Comparison of ENCODE assay signal across 8 mouse cellular contexts in genomic region chr3:30602740-30603098, GRCm38 (mm10). TPM values are rescaled to one million over a fixed set of nuclear protein-coding genes. Genes with fewer than 3 reads are reported as not detected.
DNase-seq lines count a peak whose midpoint lies in the region; ATAC-seq and TF ChIP-seq lines count a peak whose summit lies in the region.

No protein-coding gene starts in this region.

- peak overlapping the region; percentile 71 for H3K4me2 ChIP-seq in hindbrain, embryonic 15.5 days
- H3K4me2 ChIP-seq in neural tube, embryonic 13.5 days, result peak overlapping the region; percentile 72

- intact Hi-C loops in gastrocnemius, adult 2 months (cut with DNase I), result loop anchor here (5.0 kb wide), 2 partner anchors 190 to 490 kb away; partner anchors contain the start of gene Sec62

- peaks cover 10% of the 10 kb centered on the region; the same call in 1 of the 2 replicates for H3K79me2 ChIP-seq in liver, adult 2 months (ENCODE audit: control insufficient read depth, insufficient read depth, low read length)

- H3K4me3 ChIP-seq in gastrocnemius, adult 2 months, result peak overlapping the region; percentile 99
- H3K4me3 ChIP-seq in hindbrain, embryonic 15.5 days, result peak overlapping the region; percentile 84
- H3K4me3 ChIP-seq in liver, adult 2 months (ENCODE audit: insufficient read depth, low read depth, low read length), result peak overlapping the region; percentile 89
- peak overlapping the region; percentile 84 for H3K4me3 ChIP-seq in neural tube, embryonic 13.5 days

- under 1% methylated on average over 27 of the region's 27 CpGs for WGBS in hindbrain, embryonic 15.5 days
- under 1% methylated on average over 27 of the region's 27 CpGs for WGBS in liver, adult 2 months
- WGBS in neural tube, embryonic 13.5 days, result 0% methylated on average over 27 of the region's 27 CpGs

- DNase-seq in gastrocnemius, adult 2 months, result peak; percentile 77
- no peak for DNase-seq in gastrocnemius, adult 8-10 months (ENCODE audit: low spot score in 2 of 2)
- DNase-seq in CD4-positive, CD25-positive, alpha-beta regulatory T cell, adult 2 months (ENCODE audit: low read depth, low spot score), result peak; percentile 84
- DNase-seq in embryo, embryonic 10.5 days (ENCODE audit: low spot score), result peak; percentile 80
- DNase-seq in liver, adult 2 months (ENCODE audit: extremely low read depth, low read depth, low spot score), result peak; percentile 90
- DNase-seq in cerebellum, postnatal 25 days, result no peak

- H3K9ac ChIP-seq in hindbrain, embryonic 15.5 days, result peak overlapping the region; percentile 77
- H3K9ac ChIP-seq in liver, adult 2 months (ENCODE audit: low read depth, low read length), result peak overlapping the region; percentile 93
- H3K9ac ChIP-seq in neural tube, embryonic 13.5 days, result peak overlapping the region; percentile 88

- H3K4me1 ChIP-seq in hindbrain, embryonic 15.5 days (replicated peaks), result peaks cover 40% of the 10 kb centered on the region
- H3K4me1 ChIP-seq in liver, adult 2 months (ENCODE audit: control insufficient read depth, insufficient read depth, low read length), result peaks cover 4% of the 10 kb centered on the region; the same call in 1 of the 2 replicates
- peaks cover 41% of the 10 kb centered on the region for H3K4me1 ChIP-seq in neural tube, embryonic 13.5 days (replicated peaks)

- no peaks in the 10 kb centered on the region for H3K9me3 ChIP-seq in hindbrain, embryonic 15.5 days
- no peaks in the 10 kb centered on the region for H3K9me3 ChIP-seq in neural tube, embryonic 13.5 days

- peaks cover 19% of the 10 kb centered on the region for H3K36me3 ChIP-seq in hindbrain, embryonic 15.5 days
- H3K36me3 ChIP-seq in liver, adult 2 months (ENCODE audit: control insufficient read depth, insufficient read depth, low read length), result peaks cover 10% of the 10 kb centered on the region
- H3K36me3 ChIP-seq in neural tube, embryonic 13.5 days, result peaks cover 30% of the 10 kb centered on the region

- H3K27me3 ChIP-seq in hindbrain, embryonic 15.5 days, result no peaks in the 10 kb centered on the region
- H3K27me3 ChIP-seq in liver, adult 2 months (ENCODE audit: control insufficient read depth, insufficient read depth, low read length), result no peaks in the 10 kb centered on the region
- H3K27me3 ChIP-seq in neural tube, embryonic 13.5 days, result peaks cover 4% of the 10 kb centered on the region; the same call in 1 of the 2 replicates

- no peak for TF ChIP-seq POLR2A in liver, adult 2 months (IDR thresholded peaks at IDR 0.05; ENCODE audit: extremely low read depth, insufficient read depth, low read length)

- peak overlapping the region; percentile 97 for H3K27ac ChIP-seq in gastrocnemius, adult 2 months
- peak overlapping the region; percentile 99 for H3K27ac ChIP-seq in hindbrain, embryonic 15.5 days (replicated peaks)
- H3K27ac ChIP-seq in liver, adult 2 months (replicated peaks; ENCODE audit: insufficient read depth, low read depth, low read length), result peak overlapping the region; percentile 95
- peak overlapping the region; percentile 97 for H3K27ac ChIP-seq in neural tube, embryonic 13.5 days (replicated peaks)

- ATAC-seq in hindbrain, embryonic 15.5 days (ENCODE audit: low FRiP score, low read depth), result no peak; the same call in none of the 2 replicates
- ATAC-seq in neural tube, embryonic 13.5 days (ENCODE audit: low read depth), result no peak; the same call in 1 of the 2 replicates

- no peak for TF ChIP-seq CTCF in gastrocnemius, adult 2 months (IDR thresholded peaks at IDR 0.05)
- no peak for TF ChIP-seq CTCF in liver, adult 2 months (IDR thresholded peaks at IDR 0.05; ENCODE audit: low read depth, low read length)

RNA-seq across cellular contexts. Expression of gene Mynn, which starts 0.9 kb away (rescaled TPM):
- total RNA-seq in gastrocnemius, adult 2 months (2021), result 10 to 100 TPM; 12.8 to 12.9 TPM
- 10 to 100 TPM; 11.8 to 19.9 (median 14.3) TPM for total RNA-seq in gastrocnemius, adult 8-10 months (2022)
- polyA plus RNA-seq in hindbrain, embryonic 15.5 days (2015; fragmentation: Nextera tagmentation; extraction: Ambion mirVana), result 27.3 TPM in 2 replicates
- total RNA-seq in liver, adult 2 months (2014; rRNA removed), result 8.8 and 10.5 TPM in 2 replicates
- polyA plus RNA-seq in liver, adult 2 months (2012; rRNA removed), result 3.3 and 5.1 TPM in 2 replicates
- 33.9 and 35.5 TPM in 2 replicates for polyA plus RNA-seq in neural tube, embryonic 13.5 days (2015; fragmentation: Nextera tagmentation; extraction: Ambion mirVana)

RNA-seq across cellular contexts. Expression of gene Actrt3, which starts 3.0 kb away (rescaled TPM):
- total RNA-seq in gastrocnemius, adult 2 months (2021), result not detected
- total RNA-seq in gastrocnemius, adult 8-10 months (2022), result not detected
- 0.56 and 0.75 TPM in 2 replicates for polyA plus RNA-seq in hindbrain, embryonic 15.5 days (2015; fragmentation: Nextera tagmentation; extraction: Ambion mirVana)
- 0.07 TPM in 1 of 2 replicates, not detected in the other for total RNA-seq in liver, adult 2 months (2014; rRNA removed)
- polyA plus RNA-seq in liver, adult 2 months (2012; rRNA removed), result 0.04 TPM in 1 of 2 replicates, not detected in the other
- polyA plus RNA-seq in neural tube, embryonic 13.5 days (2015; fragmentation: Nextera tagmentation; extraction: Ambion mirVana), result 0.32 and 0.59 TPM in 2 replicates

RNA-seq across cellular contexts. Expression of gene Lrriq4, which starts 41.6 kb away (rescaled TPM):
- total RNA-seq in gastrocnemius, adult 2 months (2021), result not detected
- not detected for total RNA-seq in gastrocnemius, adult 8-10 months (2022)
- not detected in 2 replicates for polyA plus RNA-seq in hindbrain, embryonic 15.5 days (2015; fragmentation: Nextera tagmentation; extraction: Ambion mirVana)
- total RNA-seq in liver, adult 2 months (2014; rRNA removed), result not detected in 2 replicates
- polyA plus RNA-seq in liver, adult 2 months (2012; rRNA removed), result not detected in 2 replicates
- not detected in 2 replicates for polyA plus RNA-seq in neural tube, embryonic 13.5 days (2015; fragmentation: Nextera tagmentation; extraction: Ambion mirVana)

RNA-seq across cellular contexts. Expression of gene Lrrc34, which starts 45.0 kb away (rescaled TPM):
- total RNA-seq in gastrocnemius, adult 2 months (2021), result not detected
- total RNA-seq in gastrocnemius, adult 8-10 months (2022), result not detected
- 1.3 and 1.4 TPM in 2 replicates for polyA plus RNA-seq in hindbrain, embryonic 15.5 days (2015; fragmentation: Nextera tagmentation; extraction: Ambion mirVana)
- total RNA-seq in liver, adult 2 months (2014; rRNA removed), result 0.09 TPM in 1 of 2 replicates, not detected in the other
- polyA plus RNA-seq in liver, adult 2 months (2012; rRNA removed), result not detected in 2 replicates
- 0.62 and 0.78 TPM in 2 replicates for polyA plus RNA-seq in neural tube, embryonic 13.5 days (2015; fragmentation: Nextera tagmentation; extraction: Ambion mirVana)

RNA-seq across cellular contexts. Expression of gene Mecom, which starts 54.9 kb away (rescaled TPM):
- 1 to 10 TPM; 5.8 to 6.9 TPM for total RNA-seq in gastrocnemius, adult 2 months (2021)
- total RNA-seq in gastrocnemius, adult 8-10 months (2022), result 1 to 10 TPM; 4.8 to 9.5 (median 6.8) TPM
- polyA plus RNA-seq in hindbrain, embryonic 15.5 days (2015; fragmentation: Nextera tagmentation; extraction: Ambion mirVana), result 6.9 and 9.5 TPM in 2 replicates
- 1.4 and 3.0 TPM in 2 replicates for total RNA-seq in liver, adult 2 months (2014; rRNA removed)
- 0.26 and 0.39 TPM in 2 replicates for polyA plus RNA-seq in liver, adult 2 months (2012; rRNA removed)
- 8.9 and 11.6 TPM in 2 replicates for polyA plus RNA-seq in neural tube, embryonic 13.5 days (2015; fragmentation: Nextera tagmentation; extraction: Ambion mirVana)

Comparison
In these comparisons a context has a peak if more than half of its experiments do, and no peak if none do; other contexts are left out.
1. DNase-seq: peak in gastrocnemius, adult 2 months (single experiment), CD4-positive, CD25-positive, alpha-beta regulatory T cell, adult 2 months (single experiment), embryo, embryonic 10.5 days (single experiment) and liver, adult 2 months (single experiment); none in gastrocnemius, adult 8-10 months (0 of 2) and cerebellum, postnatal 25 days (0 of 2).
2. Peak in every context shown above with its lines, with median percentiles within 50 percentile points of each other: H3K27ac ChIP-seq, H3K4me3 ChIP-seq and H3K9ac ChIP-seq.